Mouse (Mus musculus): ENCODE measurements at regions not wholly inside any gene's neighbourhood (a gene's known extent, or its start where the extent isn't known, plus 50 kb on each side); places are given as distances from the start of the nearest gene placed in this dataset.

- H3K9me3 ChIP-seq (replicated peaks; ENCODE audit: control insufficient read depth, low read length) = no peaks in the 10 kb centered on the region
- WGBS = 55% methylated on average over 1 of the region's 1 CpGs
- no peak for ATAC-seq (ENCODE audit: insufficient read depth, low FRiP score)
These were observed 701.2 kb downstream of the Nedd1 start for GRCm38 (mm10) chr10:92021036-92021435.

DNA sequence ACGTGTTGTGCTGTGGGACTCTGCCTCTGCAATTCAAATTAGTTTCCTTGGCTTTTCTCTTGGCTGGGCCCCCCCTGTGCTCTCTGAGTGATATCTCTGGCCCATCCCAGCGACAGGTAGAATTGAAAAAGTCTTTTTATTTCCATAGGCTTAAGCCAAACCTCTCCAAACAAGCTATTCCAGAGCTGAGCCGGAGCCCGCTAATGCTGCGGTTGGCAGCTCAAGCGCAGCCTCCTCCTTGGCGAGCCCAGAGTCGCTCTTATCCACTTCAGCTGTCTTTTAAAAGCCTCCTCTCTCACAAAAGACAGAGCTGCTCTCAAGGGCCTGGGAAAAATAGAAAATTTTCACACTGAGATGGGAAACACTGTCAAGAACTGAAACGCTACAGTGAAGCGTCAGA, 712.7 kb downstream of the Nedd1 start:
- WGBS = 54% methylated on average over 10 of the region's 10 CpGs
- no peaks in the 10 kb centered on the region for H3K27me3 ChIP-seq (ENCODE audit: control insufficient read depth, insufficient read depth, low read length)
- H3K4me2 ChIP-seq (ENCODE audit: low read depth, low read length) = no peak overlapping the region
- no peaks in the 10 kb centered on the region for H3K9me3 ChIP-seq (replicated peaks; ENCODE audit: control insufficient read depth, low read length)
- H3K4me1 ChIP-seq (ENCODE audit: control insufficient read depth, insufficient read depth, low read length) = no peaks in the 10 kb centered on the region
- H3K9ac ChIP-seq (ENCODE audit: low read length) = no peak overlapping the region
- no peak overlapping the region for H3K27ac ChIP-seq (ENCODE audit: low read length)
- H3K4me3 ChIP-seq (replicated peaks; ENCODE audit: low read length) = no peak overlapping the region
- ATAC-seq (ENCODE audit: insufficient read depth, low FRiP score) = no peak
- no peaks in the 10 kb centered on the region for H3K36me3 ChIP-seq (ENCODE audit: control insufficient read depth, insufficient read depth, low read length)

More at GRCm38 (mm10) chr10:92021036-92021435, 701.2 kb downstream of the Nedd1 start:
- H3K27ac ChIP-seq (ENCODE audit: low read length) = no peak overlapping the region
- no peak overlapping the region for H3K9ac ChIP-seq (ENCODE audit: low read length)
- no peaks in the 10 kb centered on the region for H3K27me3 ChIP-seq (ENCODE audit: control insufficient read depth, insufficient read depth, low read length)
- no peak overlapping the region for H3K4me2 ChIP-seq (ENCODE audit: low read depth, low read length)
- no peak overlapping the region for H3K4me3 ChIP-seq (replicated peaks; ENCODE audit: low read length)
- no peaks in the 10 kb centered on the region for H3K36me3 ChIP-seq (ENCODE audit: control insufficient read depth, insufficient read depth, low read length)
- no peaks in the 10 kb centered on the region for H3K4me1 ChIP-seq (ENCODE audit: control insufficient read depth, insufficient read depth, low read length)

- Histone ChIP-seq H3K27ac (ENCODE audit: low read length) (no peak overlapping the region), H3K4me2 (ENCODE audit: low read depth, low read length) (no peak overlapping the region), H3K4me1 (ENCODE audit: control insufficient read depth, insufficient read depth, low read length) (no peaks in the 10 kb centered on the region), H3K9ac (ENCODE audit: low read length) (no peak overlapping the region), H3K9me3 (replicated peaks; ENCODE audit: control insufficient read depth, low read length) (no peaks in the 10 kb centered on the region), H3K27me3 (ENCODE audit: control insufficient read depth, insufficient read depth, low read length) (no peaks in the 10 kb centered on the region), H3K4me3 (replicated peaks; ENCODE audit: low read length) (no peak overlapping the region), H3K36me3 (ENCODE audit: control insufficient read depth, insufficient read depth, low read length) (no peaks in the 10 kb centered on the region)
- 80% methylated on average over 2 of the region's 2 CpGs for WGBS
- no peak for ATAC-seq (ENCODE audit: insufficient read depth, low FRiP score)
These were observed 714.3 kb downstream of the Nedd1 start for GRCm38 (mm10) chr10:92007891-92008290.

DNA sequence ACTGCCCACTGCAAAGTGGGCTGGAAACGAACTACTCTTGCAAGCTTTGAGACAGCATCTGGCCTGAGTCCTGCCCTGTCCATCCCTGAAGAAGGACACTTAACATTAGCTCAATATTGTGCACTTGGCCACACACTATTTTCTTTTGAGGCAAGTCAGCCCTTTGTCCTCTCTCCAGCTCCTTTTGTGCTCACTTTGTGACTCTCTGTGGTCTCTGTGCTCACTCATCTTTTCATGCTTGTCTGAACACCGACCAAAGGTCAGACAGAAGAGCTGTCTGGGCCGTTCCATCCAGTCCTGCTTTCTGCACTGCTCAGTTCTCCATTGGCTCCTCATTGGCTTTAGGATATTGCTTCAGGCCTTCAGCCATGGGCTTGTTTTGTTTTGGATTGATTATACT, 715.8 kb downstream of the Nedd1 start:
- WGBS = 72% methylated on average over 3 of the region's 3 CpGs
- no peak for ATAC-seq (ENCODE audit: insufficient read depth, low FRiP score)
- Histone ChIP-seq H3K27ac (ENCODE audit: low read length) (no peak overlapping the region), H3K27me3 (ENCODE audit: control insufficient read depth, insufficient read depth, low read length) (no peaks in the 10 kb centered on the region), H3K36me3 (ENCODE audit: control insufficient read depth, insufficient read depth, low read length) (no peaks in the 10 kb centered on the region), H3K4me3 (replicated peaks; ENCODE audit: low read length) (no peak overlapping the region), H3K9me3 (replicated peaks; ENCODE audit: control insufficient read depth, low read length) (no peaks in the 10 kb centered on the region), H3K4me1 (ENCODE audit: control insufficient read depth, insufficient read depth, low read length) (no peaks in the 10 kb centered on the region), H3K4me2 (ENCODE audit: low read depth, low read length) (no peak overlapping the region), H3K9ac (ENCODE audit: low read length) (no peak overlapping the region)

DNA sequence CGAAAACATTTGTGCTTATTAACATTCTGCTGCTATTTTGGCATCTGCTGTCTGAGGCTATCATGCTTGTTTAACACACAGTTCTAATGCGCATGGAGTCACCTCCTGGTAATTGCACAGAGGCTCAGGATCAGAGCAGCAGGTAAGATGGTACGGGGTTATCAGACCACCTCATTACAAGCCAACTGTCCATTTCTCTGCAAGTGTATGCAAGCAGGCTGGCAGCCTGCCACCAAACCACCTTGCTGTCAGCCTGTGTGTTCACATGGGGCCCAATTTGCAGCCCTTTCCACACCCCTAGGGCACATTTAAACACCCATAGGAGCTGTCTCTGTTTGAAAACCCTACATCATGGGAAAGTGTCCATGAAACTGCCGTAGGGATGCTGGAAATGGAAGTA, 731.2 kb downstream of the Nedd1 start:
- H3K36me3 ChIP-seq (ENCODE audit: control insufficient read depth, insufficient read depth, low read length) = no peaks in the 10 kb centered on the region
- H3K4me1 ChIP-seq (ENCODE audit: control insufficient read depth, insufficient read depth, low read length) = 0 out of 2 replicates have a peak, but pooled peaks cover 2% of the 10 kb centered on the region
- no peak overlapping the region for H3K4me3 ChIP-seq (replicated peaks; ENCODE audit: low read length)
- no peak overlapping the region for H3K4me2 ChIP-seq (ENCODE audit: low read depth, low read length)
- no peak for ATAC-seq (ENCODE audit: insufficient read depth, low FRiP score)
- WGBS = 75% methylated on average over 4 of the region's 4 CpGs
- H3K9me3 ChIP-seq (replicated peaks; ENCODE audit: control insufficient read depth, low read length) = no peaks in the 10 kb centered on the region
- no peak overlapping the region for H3K27ac ChIP-seq (ENCODE audit: low read length)
- H3K9ac ChIP-seq (ENCODE audit: low read length) = no peak overlapping the region
- H3K27me3 ChIP-seq (ENCODE audit: control insufficient read depth, insufficient read depth, low read length) = no peaks in the 10 kb centered on the region

DNA sequence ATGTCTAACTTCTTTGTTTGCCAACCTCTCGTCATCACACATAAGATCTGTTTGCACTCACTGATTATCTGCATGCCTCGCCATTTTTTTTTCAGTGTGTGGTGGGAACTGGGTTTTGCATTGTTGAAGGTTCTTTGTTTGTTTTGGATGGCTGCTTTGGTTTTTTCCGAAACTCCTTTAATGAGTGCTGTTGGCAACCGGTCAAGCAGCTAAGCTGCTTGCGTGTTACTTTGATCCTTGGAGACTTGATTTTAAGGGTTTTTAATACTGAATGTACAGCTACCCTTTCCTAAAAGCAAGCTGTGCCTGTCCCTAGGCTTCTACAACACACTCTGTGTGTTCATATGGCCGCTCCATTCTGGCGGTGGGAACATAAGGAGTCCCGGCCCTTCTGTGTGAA, 733.9 kb downstream of the Nedd1 start:
- Histone ChIP-seq H3K4me2 (ENCODE audit: low read depth, low read length) (no peak overlapping the region), H3K27me3 (ENCODE audit: control insufficient read depth, insufficient read depth, low read length) (no peaks in the 10 kb centered on the region), H3K9ac (ENCODE audit: low read length) (no peak overlapping the region), H3K4me1 (ENCODE audit: control insufficient read depth, insufficient read depth, low read length) (0 out of 2 replicates have a peak, but pooled peaks cover 2% of the 10 kb centered on the region), H3K27ac (ENCODE audit: low read length) (0 out of 2 replicates have a peak overlapping the region, but pooled peaks have one; percentile 21), H3K36me3 (ENCODE audit: control insufficient read depth, insufficient read depth, low read length) (no peaks in the 10 kb centered on the region), H3K4me3 (replicated peaks; ENCODE audit: low read length) (no peak overlapping the region), H3K9me3 (replicated peaks; ENCODE audit: control insufficient read depth, low read length) (no peaks in the 10 kb centered on the region)
- ATAC-seq (ENCODE audit: insufficient read depth, low FRiP score) = no peak
- WGBS = 65% methylated on average over 8 of the region's 8 CpGs

- 0 out of 2 replicates have a peak, but pooled peaks have one; percentile 7 for ATAC-seq (ENCODE audit: insufficient read depth, low FRiP score)
- no peaks in the 10 kb centered on the region for H3K27me3 ChIP-seq (ENCODE audit: control insufficient read depth, insufficient read depth, low read length)
- H3K4me3 ChIP-seq (replicated peaks; ENCODE audit: low read length) = no peak overlapping the region
- no peaks in the 10 kb centered on the region for H3K9me3 ChIP-seq (replicated peaks; ENCODE audit: control insufficient read depth, low read length)
- H3K9ac ChIP-seq (ENCODE audit: low read length) = no peak overlapping the region
- H3K4me1 ChIP-seq (ENCODE audit: control insufficient read depth, insufficient read depth, low read length) = no peaks in the 10 kb centered on the region
- H3K27ac ChIP-seq (ENCODE audit: low read length) = no peak overlapping the region
- no peaks in the 10 kb centered on the region for H3K36me3 ChIP-seq (ENCODE audit: control insufficient read depth, insufficient read depth, low read length)
- no peak overlapping the region for H3K4me2 ChIP-seq (ENCODE audit: low read depth, low read length)
- WGBS = 78% methylated on average over 2 of the region's 2 CpGs
These were observed 742.4 kb downstream of the Nedd1 start for GRCm38 (mm10) chr10:91979841-91980240.

DNA sequence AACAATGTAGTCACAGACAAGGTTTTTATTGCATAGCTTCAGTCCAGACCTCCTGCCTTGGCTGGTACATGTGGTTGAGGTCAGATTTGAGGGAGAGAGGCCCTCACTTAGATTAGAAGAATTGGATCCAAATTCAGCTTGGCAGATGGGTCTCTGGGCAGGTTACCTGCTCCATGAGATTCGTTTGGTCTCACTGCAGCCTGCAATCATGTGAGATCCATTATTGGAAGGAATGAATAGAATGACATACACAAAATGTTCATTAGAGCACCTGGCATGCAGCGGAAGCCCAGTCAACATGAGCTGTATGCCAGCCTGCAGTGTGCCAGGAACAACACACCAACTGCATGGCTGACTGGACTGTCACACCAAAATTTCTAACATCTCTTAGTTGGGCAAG, 750.3 kb downstream of the Nedd1 start:
- Histone ChIP-seq H3K36me3 (ENCODE audit: control insufficient read depth, insufficient read depth, low read length) (no peaks in the 10 kb centered on the region), H3K4me1 (ENCODE audit: control insufficient read depth, insufficient read depth, low read length) (no peaks in the 10 kb centered on the region), H3K4me3 (replicated peaks; ENCODE audit: low read length) (no peak overlapping the region), H3K9ac (ENCODE audit: low read length) (no peak overlapping the region), H3K9me3 (replicated peaks; ENCODE audit: control insufficient read depth, low read length) (no peaks in the 10 kb centered on the region), H3K4me2 (ENCODE audit: low read depth, low read length) (no peak overlapping the region), H3K27me3 (ENCODE audit: control insufficient read depth, insufficient read depth, low read length) (no peaks in the 10 kb centered on the region), H3K27ac (ENCODE audit: low read length) (no peak overlapping the region)
- 81% methylated on average over 2 of the region's 2 CpGs for WGBS
- no peak for ATAC-seq (ENCODE audit: insufficient read depth, low FRiP score)

- H3K4me3 ChIP-seq (replicated peaks; ENCODE audit: low read length) = no peak overlapping the region
- H3K9ac ChIP-seq (ENCODE audit: low read length) = no peak overlapping the region
- H3K36me3 ChIP-seq (ENCODE audit: control insufficient read depth, insufficient read depth, low read length) = no peaks in the 10 kb centered on the region
- ATAC-seq (ENCODE audit: insufficient read depth, low FRiP score) = no peak
- 76% methylated on average over 18 of the region's 18 CpGs for WGBS
- H3K27ac ChIP-seq (ENCODE audit: low read length) = no peak overlapping the region
- no peaks in the 10 kb centered on the region for H3K9me3 ChIP-seq (replicated peaks; ENCODE audit: control insufficient read depth, low read length)
- no peak overlapping the region for H3K4me2 ChIP-seq (ENCODE audit: low read depth, low read length)
- no peaks in the 10 kb centered on the region for H3K27me3 ChIP-seq (ENCODE audit: control insufficient read depth, insufficient read depth, low read length)
- no peaks in the 10 kb centered on the region for H3K4me1 ChIP-seq (ENCODE audit: control insufficient read depth, insufficient read depth, low read length)
These were observed 754.5 kb downstream of the Nedd1 start for GRCm38 (mm10) chr10:91967570-91968310.

All from stomach, embryonic 16.5 days (tissue).